Mouse (Mus musculus): ENCODE measurements around the gene Mad2l1. TPM values are rescaled to one million over a fixed set of nuclear protein-coding genes. Genes with fewer than 3 reads are reported as not detected.

Mad2l1 gene
- 194 and 200 TPM in 2 replicates for total RNA-seq (2015; ENCODE audit: low replicate concordance)
- 104 and 148 TPM in 2 replicates for total RNA-seq (2017; ENCODE audit: low replicate concordance)

DNA sequence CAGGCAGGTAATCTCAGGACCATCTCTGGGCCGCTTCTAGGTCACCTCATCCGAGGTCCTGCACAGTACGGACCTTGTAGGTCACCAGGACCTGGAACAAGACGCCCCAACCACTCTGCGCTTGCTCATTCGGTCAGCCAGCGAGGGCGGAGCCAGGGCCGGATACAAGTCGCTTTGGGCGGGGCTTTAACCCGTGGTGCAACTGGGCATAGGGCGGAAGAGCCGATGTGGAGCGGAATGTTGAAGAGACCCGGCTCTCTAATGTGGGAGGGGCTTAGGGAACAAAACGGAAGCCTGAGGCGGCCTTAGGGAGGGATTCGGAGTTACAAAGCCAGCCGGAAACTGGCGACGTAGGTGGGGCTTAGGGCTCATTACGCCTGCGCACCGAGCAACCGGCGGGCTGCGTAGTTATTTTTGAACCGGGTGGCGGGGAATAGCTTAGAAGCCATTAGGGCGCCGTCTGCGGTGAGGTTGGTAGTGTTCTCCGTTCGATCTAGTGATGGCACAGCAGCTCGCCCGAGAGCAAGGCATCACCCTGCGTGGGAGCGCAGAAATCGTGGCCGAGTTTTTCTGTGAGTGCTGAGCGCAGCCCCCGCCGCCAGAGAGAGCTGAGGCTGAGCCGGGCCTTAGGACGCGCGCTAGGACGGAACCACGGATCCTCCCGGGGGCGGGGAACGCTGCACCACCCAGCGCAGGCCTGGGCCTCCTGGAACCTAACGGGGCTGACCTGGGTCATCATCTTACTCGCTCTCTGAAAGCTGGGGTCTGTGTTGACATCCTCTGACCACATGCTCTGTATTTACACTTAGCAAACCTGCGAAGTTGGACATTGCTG is at the start of gene Mad2l1:
Gene Mad2l1, plus strand, starts transcription at position 363 of the 835 bp plus-strand sequence.
- peak; percentile 94 for ATAC-seq (replicated peaks; ENCODE audit: low FRiP score, poor library complexity, severe bottlenecking)

DNA sequence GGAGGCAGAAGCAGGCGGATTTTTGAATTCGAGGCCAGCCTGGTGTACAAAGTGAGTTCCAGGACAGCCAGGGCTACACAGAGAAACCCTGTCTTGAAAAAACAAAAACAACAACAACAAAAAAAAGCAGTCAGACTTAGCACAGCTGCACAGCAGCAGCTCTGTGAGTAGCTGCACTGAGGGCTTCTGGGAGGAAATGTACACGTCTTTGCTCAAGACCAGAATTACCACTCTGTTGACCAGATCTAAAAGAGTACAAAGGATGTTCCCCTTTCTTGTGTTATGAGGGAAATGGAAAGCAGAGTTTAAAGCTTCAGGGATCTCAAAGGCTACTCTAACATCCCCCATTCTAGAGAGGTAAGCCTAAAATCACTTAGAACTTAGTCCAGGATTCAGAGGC is 41.5 kb upstream of the Mad2l1 start:
- ATAC-seq (replicated peaks; ENCODE audit: low FRiP score, poor library complexity, severe bottlenecking), result no peak

DNA sequence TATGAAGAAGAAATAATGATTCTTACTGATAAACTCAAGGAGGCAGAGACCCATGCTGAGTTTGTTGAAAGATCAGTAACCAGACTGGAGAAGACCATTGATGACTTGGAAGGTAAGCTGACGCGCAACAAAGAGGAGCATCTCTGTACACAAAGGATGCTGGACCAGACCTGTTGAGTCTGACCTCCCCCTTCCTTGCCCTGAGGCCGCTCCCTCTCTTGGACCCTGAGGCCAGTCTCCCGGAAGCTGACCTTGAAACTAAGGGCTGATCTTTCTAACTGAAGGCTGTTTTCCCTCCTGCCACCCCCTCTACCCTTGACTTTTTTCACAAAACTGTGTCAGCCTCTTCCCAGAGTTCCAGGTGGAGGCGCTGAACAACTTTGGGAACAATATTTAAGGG is 18.8 kb upstream of the Mad2l1 start:
- ATAC-seq (replicated peaks; ENCODE audit: low FRiP score, poor library complexity, severe bottlenecking), result no peak

DNA sequence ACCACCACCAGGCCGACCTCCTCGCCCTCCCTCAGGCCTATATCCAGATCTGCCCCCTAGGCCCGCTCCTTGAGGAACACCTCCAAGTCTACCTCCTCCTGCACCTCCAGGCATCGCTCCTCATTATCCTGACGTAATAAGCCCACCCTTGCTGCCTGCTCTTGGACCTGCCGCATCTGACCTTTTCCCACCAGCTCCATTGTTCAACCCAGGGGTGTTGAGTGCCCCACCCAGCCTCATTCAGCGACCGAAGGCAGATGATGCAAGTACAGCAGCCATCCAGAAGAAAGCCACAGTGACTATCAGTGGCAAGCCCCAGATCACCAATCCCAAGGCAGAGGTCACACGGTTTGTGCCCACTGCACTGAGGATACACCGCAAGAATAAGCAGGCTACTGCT is 6.8 kb upstream of the Mad2l1 start:
- no peak for ATAC-seq (replicated peaks; ENCODE audit: low FRiP score, poor library complexity, severe bottlenecking)

DNA sequence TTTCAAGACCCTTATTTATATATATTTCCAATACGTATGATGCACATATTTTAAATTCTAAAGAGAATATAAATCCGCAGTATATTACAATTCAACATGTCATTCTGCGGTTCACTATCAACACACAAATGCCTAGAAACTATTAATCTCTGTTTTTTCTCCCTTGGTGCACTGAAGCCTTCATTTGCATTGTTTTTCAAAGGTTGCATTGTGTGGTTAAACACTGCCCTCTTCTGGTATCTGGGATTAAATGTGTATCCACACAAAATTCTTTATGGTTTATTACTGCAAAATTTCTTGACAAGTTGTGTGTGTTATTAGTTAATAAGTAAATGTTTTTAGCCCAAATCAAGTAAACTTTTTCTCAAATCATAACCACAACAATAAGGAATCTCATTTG is 1.9 kb upstream of the Mad2l1 start:
- no peak for ATAC-seq (replicated peaks; ENCODE audit: low FRiP score, poor library complexity, severe bottlenecking)

DNA sequence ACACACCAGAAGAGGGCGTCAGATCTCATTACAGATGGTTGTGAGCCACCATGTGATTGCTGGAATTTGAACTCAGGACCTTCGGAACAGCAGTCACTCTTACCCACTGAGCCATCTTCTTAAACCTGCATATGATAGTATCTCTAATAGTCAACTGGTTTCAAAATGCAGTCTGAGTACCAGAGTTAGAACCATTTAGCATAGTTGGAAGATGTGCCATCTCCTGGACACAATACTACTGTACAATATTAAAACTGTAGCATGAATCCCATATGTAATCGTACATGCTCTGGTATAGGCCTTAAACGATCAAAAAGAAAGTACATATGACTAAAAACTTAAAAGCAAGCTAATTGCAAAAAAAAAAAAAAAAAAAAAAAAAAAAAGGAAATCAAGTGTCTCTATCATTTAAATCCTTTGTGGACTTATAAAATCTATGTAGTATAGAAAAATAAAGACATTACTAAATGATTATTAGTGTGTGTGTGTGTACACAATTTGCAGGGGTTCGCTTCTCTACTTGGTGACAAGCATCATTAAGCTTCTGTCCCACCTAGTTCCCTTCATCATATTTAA is 736 bp upstream of the Mad2l1 start:
- ATAC-seq (replicated peaks; ENCODE audit: low FRiP score, poor library complexity, severe bottlenecking), result peak; percentile 43

DNA sequence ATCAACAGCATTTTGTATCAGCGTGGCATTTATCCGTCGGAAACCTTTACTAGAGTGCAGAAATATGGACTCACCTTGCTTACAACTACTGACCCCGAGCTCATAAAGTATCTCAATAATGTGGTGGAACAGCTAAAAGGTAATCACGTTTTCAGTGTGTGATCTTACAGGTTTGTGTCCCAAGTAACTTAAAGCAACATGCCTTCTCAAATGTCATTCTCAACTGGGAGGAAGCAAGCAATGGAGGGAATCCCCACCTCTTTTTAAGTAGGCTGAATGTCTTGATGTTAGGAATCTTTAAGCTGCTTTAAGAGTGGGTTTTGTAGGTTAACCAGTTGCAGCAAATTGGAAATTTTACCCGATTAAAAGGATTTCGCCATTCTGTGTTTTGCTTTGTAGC is 776 bp downstream of the Mad2l1 start:
- no peak for ATAC-seq (replicated peaks; ENCODE audit: low FRiP score, poor library complexity, severe bottlenecking)

DNA sequence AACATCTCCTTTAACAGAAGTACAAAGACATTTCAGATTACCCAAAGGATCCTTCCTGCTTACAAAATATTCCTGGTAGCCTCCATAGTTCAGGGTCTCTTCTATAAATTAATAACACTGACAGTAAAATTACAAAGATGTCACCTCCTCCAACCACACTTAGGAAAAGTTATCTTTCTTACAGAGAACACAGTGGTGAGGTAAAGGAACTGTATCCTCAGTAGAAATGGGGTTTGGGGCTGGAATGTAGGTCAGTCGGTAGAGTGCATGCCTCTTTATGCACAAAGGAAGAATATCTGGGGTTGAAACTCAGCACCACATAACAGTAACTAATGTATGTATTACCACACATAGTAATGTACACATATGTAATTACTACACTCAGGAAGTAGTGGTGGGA is 24.8 kb downstream of the Mad2l1 start, which contains the start of gene Vmn1r32:
Gene Vmn1r32, minus strand, starts transcription at position 101 of the 400 bp plus-strand sequence.
- no peak for ATAC-seq (replicated peaks; ENCODE audit: low FRiP score, poor library complexity, severe bottlenecking)

DNA sequence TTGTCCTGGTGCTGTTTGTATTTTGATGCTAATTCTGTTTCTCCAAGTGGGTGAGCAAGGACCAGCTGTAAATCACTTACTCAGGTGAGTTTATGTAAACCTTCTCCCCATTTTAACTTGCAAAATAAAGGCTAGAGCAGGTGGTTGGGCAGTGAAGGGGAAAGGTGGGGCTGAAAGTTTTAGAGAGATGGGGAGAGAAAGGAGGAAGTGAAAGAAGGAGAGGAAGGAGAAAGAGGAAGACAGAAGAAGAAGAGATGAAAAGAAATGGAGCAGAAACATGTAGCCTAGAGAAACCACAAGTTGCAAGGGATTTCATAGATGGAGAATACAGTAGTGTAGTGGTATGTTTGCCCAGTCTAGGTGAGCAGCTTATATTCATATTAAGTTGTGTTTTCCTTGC is 60.6 kb downstream of the Mad2l1 start:
- ATAC-seq (replicated peaks; ENCODE audit: low FRiP score, poor library complexity, severe bottlenecking), result no peak

Other genes starting within 250 kb of the Mad2l1 start
- not detected in 2 replicates for gene Vmn1r32, start 24.7 kb downstream of the Mad2l1 start, total RNA-seq (2015; ENCODE audit: low replicate concordance)
- not detected in 2 replicates for gene Vmn1r32, start 24.7 kb downstream of the Mad2l1 start, total RNA-seq (2017; ENCODE audit: low replicate concordance)
- gene Vmn1r33, start 82.9 kb downstream of the Mad2l1 start, total RNA-seq (2015; ENCODE audit: low replicate concordance), result not detected in 2 replicates
- not detected in 2 replicates for gene Vmn1r33, start 82.9 kb downstream of the Mad2l1 start, total RNA-seq (2017; ENCODE audit: low replicate concordance)
- not detected in 2 replicates for gene Vmn1r34, start 108.5 kb downstream of the Mad2l1 start, total RNA-seq (2015; ENCODE audit: low replicate concordance)
- not detected in 2 replicates for gene Vmn1r34, start 108.5 kb downstream of the Mad2l1 start, total RNA-seq (2017; ENCODE audit: low replicate concordance)
- gene Vmn1r35, start 150.5 kb downstream of the Mad2l1 start, total RNA-seq (2015; ENCODE audit: low replicate concordance), result not detected in 2 replicates
- gene Vmn1r35, start 150.5 kb downstream of the Mad2l1 start, total RNA-seq (2017; ENCODE audit: low replicate concordance), result not detected in 2 replicates
- not detected in 2 replicates for gene Vmn1r36, start 183.8 kb downstream of the Mad2l1 start, total RNA-seq (2015; ENCODE audit: low replicate concordance)
- not detected in 2 replicates for gene Vmn1r36, start 183.8 kb downstream of the Mad2l1 start, total RNA-seq (2017; ENCODE audit: low replicate concordance)
- gene Vmn1r37, start 194.0 kb downstream of the Mad2l1 start, total RNA-seq (2015; ENCODE audit: low replicate concordance), result not detected in 2 replicates
- gene Vmn1r37, start 194.0 kb downstream of the Mad2l1 start, total RNA-seq (2017; ENCODE audit: low replicate concordance), result not detected in 2 replicates
- not detected in 2 replicates for gene Vmn1r38, start 247.2 kb downstream of the Mad2l1 start, total RNA-seq (2015; ENCODE audit: low replicate concordance)
- not detected in 2 replicates for gene Vmn1r38, start 247.2 kb downstream of the Mad2l1 start, total RNA-seq (2017; ENCODE audit: low replicate concordance)